24 mouse cellular contexts compared by ENCODE assay signal in genomic region chr5:118975147-118975546, GRCm38 (mm10).
DNase-seq lines count a peak whose midpoint lies in the region; ATAC-seq and TF ChIP-seq lines count a peak whose summit lies in the region.
"Had no signal": no experiment of that assay in that cellular context is flagged by ENCODE, and none has a peak within 500 bp of the region (broad histone marks: within the 10 kb centered on the region; RNA-seq: fewer than 3 reads in every experiment).

No protein-coding gene starts in this region.

- no peaks in the 10 kb centered on the region for H3K36me3 ChIP-seq in embryonic facial prominence, embryonic 11.5 days (replicated peaks; ENCODE audit: control insufficient read depth, insufficient read depth, low read depth, low read length)
- H3K36me3 ChIP-seq in embryonic facial prominence, embryonic 10.5 days (replicated peaks): no peaks in the 10 kb centered on the region
- no peaks in the 10 kb centered on the region for H3K36me3 ChIP-seq in neural tube, embryonic 13.5 days
- H3K36me3 ChIP-seq in neural tube, embryonic 15.5 days: no peaks in the 10 kb centered on the region
- H3K36me3 ChIP-seq in limb, embryonic 14.5 days (ENCODE audit: control insufficient read depth, insufficient read depth, low read length): no peaks in the 10 kb centered on the region
- H3K36me3 ChIP-seq in intestine, postnatal 0 days (ENCODE audit: control insufficient read depth, insufficient read depth): no peaks in the 10 kb centered on the region
- H3K36me3 ChIP-seq: embryonic facial prominence, embryonic 12.5 days; forebrain, embryonic 12.5 days; forebrain, embryonic 15.5 days; hindbrain, embryonic 12.5 days; hindbrain, embryonic 15.5 days had no signal

- no peak for ATAC-seq in embryonic facial prominence, embryonic 11.5 days (replicated peaks; ENCODE audit: insufficient number of reproducible peaks, low FRiP score, low TSS enrichment, low read depth)
- ATAC-seq in neural tube, embryonic 13.5 days (ENCODE audit: low read depth): no peak
- ATAC-seq in neural tube, embryonic 15.5 days (ENCODE audit: low FRiP score): no peak
- no peak for ATAC-seq in limb, embryonic 14.5 days (ENCODE audit: low FRiP score, low read depth)
- no peak for ATAC-seq in intestine, postnatal 0 days
- ATAC-seq: activated CD4-positive, CD25-positive, alpha-beta regulatory T cell, adult 4 months; forebrain, embryonic 15.5 days had no signal

- H3K4me1 ChIP-seq in embryonic facial prominence, embryonic 11.5 days (ENCODE audit: control insufficient read depth, insufficient read depth, low read length): no peaks in the 10 kb centered on the region
- no peaks in the 10 kb centered on the region; the same call in 1 of the 2 replicates for H3K4me1 ChIP-seq in embryonic facial prominence, embryonic 10.5 days
- H3K4me1 ChIP-seq in neural tube, embryonic 13.5 days (replicated peaks): 0 out of 2 replicates have a peak, but pooled peaks cover 7% of the 10 kb centered on the region
- H3K4me1 ChIP-seq in neural tube, embryonic 15.5 days: no peaks in the 10 kb centered on the region
- H3K4me1 ChIP-seq in limb, embryonic 14.5 days (ENCODE audit: control insufficient read depth, insufficient read depth, low read length): 0 out of 2 replicates have a peak, but pooled peaks cover 5% of the 10 kb centered on the region
- H3K4me1 ChIP-seq in intestine, postnatal 0 days (replicated peaks; ENCODE audit: control insufficient read depth, insufficient read depth, low read length): 0 out of 2 replicates have a peak, but pooled peaks cover 8% of the 10 kb centered on the region
- H3K4me1 ChIP-seq: embryonic facial prominence, embryonic 12.5 days; forebrain, embryonic 12.5 days; forebrain, embryonic 15.5 days; hindbrain, embryonic 12.5 days; hindbrain, embryonic 15.5 days had no signal

- TF ChIP-seq CTCF in intestine, postnatal 0 days (IDR thresholded peaks at IDR 0.05; ENCODE audit: low read depth): no peak

- H3K9me3 ChIP-seq in embryonic facial prominence, embryonic 11.5 days (replicated peaks; ENCODE audit: control insufficient read depth, low read length): no peaks in the 10 kb centered on the region
- no peaks in the 10 kb centered on the region for H3K9me3 ChIP-seq in embryonic facial prominence, embryonic 10.5 days
- H3K9me3 ChIP-seq in neural tube, embryonic 13.5 days: 0 out of 2 replicates have a peak, but pooled peaks cover 4% of the 10 kb centered on the region
- no peaks in the 10 kb centered on the region for H3K9me3 ChIP-seq in neural tube, embryonic 15.5 days (replicated peaks)
- H3K9me3 ChIP-seq in limb, embryonic 14.5 days (ENCODE audit: control insufficient read depth, low read length): no peaks in the 10 kb centered on the region
- H3K9me3 ChIP-seq in intestine, postnatal 0 days (ENCODE audit: control insufficient read depth): no peaks in the 10 kb centered on the region
- H3K9me3 ChIP-seq: embryonic facial prominence, embryonic 12.5 days; forebrain, embryonic 12.5 days; forebrain, embryonic 15.5 days; hindbrain, embryonic 12.5 days; hindbrain, embryonic 15.5 days had no signal

- no peak overlapping the region for H3K27ac ChIP-seq in embryonic facial prominence, embryonic 11.5 days (replicated peaks; ENCODE audit: low read depth, low read length)
- no peak overlapping the region for H3K27ac ChIP-seq in embryonic facial prominence, embryonic 10.5 days (replicated peaks)
- 0 out of 2 replicates have a peak overlapping the region, but pooled peaks have one; percentile 28 for H3K27ac ChIP-seq in neural tube, embryonic 13.5 days (replicated peaks)
- no peak overlapping the region for H3K27ac ChIP-seq in neural tube, embryonic 15.5 days (replicated peaks)
- no peak overlapping the region for H3K27ac ChIP-seq in limb, embryonic 14.5 days (replicated peaks; ENCODE audit: low read depth, low read length)
- no peak overlapping the region for H3K27ac ChIP-seq in intestine, postnatal 0 days (ENCODE audit: low read depth, low read length)
- H3K27ac ChIP-seq: embryonic facial prominence, embryonic 12.5 days; forebrain, embryonic 12.5 days; forebrain, embryonic 15.5 days; gastrocnemius, adult 2 months; hindbrain, embryonic 12.5 days; hindbrain, embryonic 15.5 days had no signal

- H3K4me2 ChIP-seq in embryonic facial prominence, embryonic 11.5 days (ENCODE audit: low read depth, low read length): no peak overlapping the region
- no peak overlapping the region for H3K4me2 ChIP-seq in neural tube, embryonic 13.5 days
- H3K4me2 ChIP-seq in neural tube, embryonic 15.5 days: no peak overlapping the region
- H3K4me2 ChIP-seq in limb, embryonic 14.5 days (replicated peaks; ENCODE audit: low read depth, low read length, severe bottlenecking): peak overlapping the region; percentile 23; the same call in 1 of the 2 replicates
- H3K4me2 ChIP-seq in intestine, postnatal 0 days (replicated peaks; ENCODE audit: low read depth): no peak overlapping the region
- H3K4me2 ChIP-seq: embryonic facial prominence, embryonic 12.5 days; forebrain, embryonic 12.5 days; forebrain, embryonic 15.5 days; heart, embryonic 11.5 days; hindbrain, embryonic 12.5 days; hindbrain, embryonic 15.5 days had no signal

- H3K4me3 ChIP-seq in embryonic facial prominence, embryonic 11.5 days (ENCODE audit: low read depth, low read length): no peak overlapping the region
- H3K4me3 ChIP-seq in embryonic facial prominence, embryonic 10.5 days: no peak overlapping the region
- no peak overlapping the region for H3K4me3 ChIP-seq in neural tube, embryonic 13.5 days
- no peak overlapping the region for H3K4me3 ChIP-seq in neural tube, embryonic 15.5 days (replicated peaks)
- no peak overlapping the region for H3K4me3 ChIP-seq in limb, embryonic 14.5 days (replicated peaks; ENCODE audit: low read length)
- H3K4me3 ChIP-seq in intestine, postnatal 0 days (ENCODE audit: low read depth, low read length): no peak overlapping the region
- H3K4me3 ChIP-seq: embryonic facial prominence, embryonic 12.5 days; erythroblast, embryonic 14.5 days; forebrain, embryonic 12.5 days; forebrain, embryonic 15.5 days; gastrocnemius, adult 2 months; hindbrain, embryonic 12.5 days; hindbrain, embryonic 15.5 days had no signal

- DNase-seq in embryonic facial prominence, embryonic 11.5 days (ENCODE audit: low spot score): peak; percentile 21
- no peak for DNase-seq in embryonic facial prominence, embryonic 10.5 days (ENCODE audit: low spot score)
- no peak for DNase-seq in limb, embryonic 14.5 days (ENCODE audit: low spot score)
- DNase-seq: adrenal gland, adult 8-10 months; adrenal gland, postnatal 25 days; cerebellum, adult 11-12 months; cerebellum, adult 8-10 months; cerebellum, postnatal 10 days; cerebellum, postnatal 36 days; embryo, embryonic 11 days; gastrocnemius, adult 2 months; gastrocnemius, postnatal 14 days; heart, adult 11 months had no signal

- no peak overlapping the region for H3K9ac ChIP-seq in embryonic facial prominence, embryonic 11.5 days (replicated peaks; ENCODE audit: low read length)
- no peak overlapping the region for H3K9ac ChIP-seq in neural tube, embryonic 13.5 days
- H3K9ac ChIP-seq in neural tube, embryonic 15.5 days (replicated peaks): no peak overlapping the region
- no peak overlapping the region for H3K9ac ChIP-seq in limb, embryonic 14.5 days (ENCODE audit: low read depth, low read length, severe bottlenecking)
- H3K9ac ChIP-seq in intestine, postnatal 0 days (ENCODE audit: low read depth, low read length): no peak overlapping the region
- H3K9ac ChIP-seq: embryonic facial prominence, embryonic 12.5 days; forebrain, embryonic 12.5 days; forebrain, embryonic 15.5 days; hindbrain, embryonic 12.5 days; hindbrain, embryonic 15.5 days had no signal

- no peak for TF ChIP-seq POLR2A in limb, embryonic 14.5 days (IDR thresholded peaks at IDR 0.05; ENCODE audit: borderline replicate concordance, extremely low read depth, insufficient read depth, insufficient read length)

- no peaks in the 10 kb centered on the region for H3K27me3 ChIP-seq in embryonic facial prominence, embryonic 11.5 days (ENCODE audit: control insufficient read depth, insufficient read depth, low read length)
- peaks cover 4% of the 10 kb centered on the region; the same call in 1 of the 2 replicates for H3K27me3 ChIP-seq in embryonic facial prominence, embryonic 10.5 days (replicated peaks; ENCODE audit: low read depth, poor library complexity, severe bottlenecking)
- no peaks in the 10 kb centered on the region for H3K27me3 ChIP-seq in neural tube, embryonic 13.5 days
- H3K27me3 ChIP-seq in neural tube, embryonic 15.5 days (replicated peaks): no peaks in the 10 kb centered on the region
- H3K27me3 ChIP-seq in limb, embryonic 14.5 days (ENCODE audit: control insufficient read depth, insufficient read depth, low read length): peaks cover 5% of the 10 kb centered on the region; the same call in 1 of the 2 replicates
- no peaks in the 10 kb centered on the region for H3K27me3 ChIP-seq in intestine, postnatal 0 days (replicated peaks; ENCODE audit: control insufficient read depth, insufficient read depth, low read length)
- H3K27me3 ChIP-seq: embryonic facial prominence, embryonic 12.5 days; forebrain, embryonic 15.5 days; hindbrain, embryonic 12.5 days; hindbrain, embryonic 15.5 days had no signal

- 60% methylated on average over 10 of the region's 10 CpGs for WGBS in embryonic facial prominence, embryonic 11.5 days
- 76% methylated on average over 10 of the region's 10 CpGs for WGBS in embryonic facial prominence, embryonic 10.5 days
- 74% methylated on average over 10 of the region's 10 CpGs for WGBS in neural tube, embryonic 13.5 days
- 67% methylated on average over 10 of the region's 10 CpGs for WGBS in neural tube, embryonic 15.5 days
- WGBS in limb, embryonic 14.5 days: 32% methylated on average over 10 of the region's 10 CpGs
- 68% methylated on average over 10 of the region's 10 CpGs for WGBS in intestine, postnatal 0 days
